Mouse (Mus musculus) cerebellum, adult (tissue): ENCODE measurements at regions not wholly inside any gene's neighbourhood (a gene's known extent, or its start where the extent isn't known, plus 50 kb on each side); places are given as distances from the start of the nearest gene placed in this dataset.

Source experiments
- ATAC-seq: cut with Nextera tagmentation; 2 replicates; pipeline ENCODE4 v1.9.2; 2017; ENCODE audit warnings: mild to moderate bottlenecking, moderate library complexity, mixed read lengths; ENCODE audit not compliant: insufficient number of reproducible peaks, low FRiP score, low TSS enrichment

DNA sequence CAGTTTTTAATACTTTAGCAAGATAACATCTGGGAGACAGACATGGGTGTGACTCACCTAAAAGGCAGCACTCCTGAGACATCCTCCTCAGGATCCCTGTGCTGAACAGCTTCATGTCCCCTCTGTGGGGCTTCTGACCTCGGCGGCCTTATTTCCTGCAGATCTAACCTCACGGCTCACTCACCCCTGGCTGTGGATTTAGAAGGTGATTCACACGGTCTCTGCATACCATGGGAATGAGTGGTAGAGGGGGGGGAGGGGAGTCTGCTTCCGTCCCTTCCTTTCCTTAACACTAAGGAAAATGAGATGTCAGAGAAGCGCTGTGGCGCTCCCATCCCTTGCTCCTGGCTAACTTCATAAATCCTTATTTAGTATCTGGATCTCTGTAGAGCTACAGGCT lies 123.1 kb upstream of the Klf14 start:
- ATAC-seq, result no peak

DNA sequence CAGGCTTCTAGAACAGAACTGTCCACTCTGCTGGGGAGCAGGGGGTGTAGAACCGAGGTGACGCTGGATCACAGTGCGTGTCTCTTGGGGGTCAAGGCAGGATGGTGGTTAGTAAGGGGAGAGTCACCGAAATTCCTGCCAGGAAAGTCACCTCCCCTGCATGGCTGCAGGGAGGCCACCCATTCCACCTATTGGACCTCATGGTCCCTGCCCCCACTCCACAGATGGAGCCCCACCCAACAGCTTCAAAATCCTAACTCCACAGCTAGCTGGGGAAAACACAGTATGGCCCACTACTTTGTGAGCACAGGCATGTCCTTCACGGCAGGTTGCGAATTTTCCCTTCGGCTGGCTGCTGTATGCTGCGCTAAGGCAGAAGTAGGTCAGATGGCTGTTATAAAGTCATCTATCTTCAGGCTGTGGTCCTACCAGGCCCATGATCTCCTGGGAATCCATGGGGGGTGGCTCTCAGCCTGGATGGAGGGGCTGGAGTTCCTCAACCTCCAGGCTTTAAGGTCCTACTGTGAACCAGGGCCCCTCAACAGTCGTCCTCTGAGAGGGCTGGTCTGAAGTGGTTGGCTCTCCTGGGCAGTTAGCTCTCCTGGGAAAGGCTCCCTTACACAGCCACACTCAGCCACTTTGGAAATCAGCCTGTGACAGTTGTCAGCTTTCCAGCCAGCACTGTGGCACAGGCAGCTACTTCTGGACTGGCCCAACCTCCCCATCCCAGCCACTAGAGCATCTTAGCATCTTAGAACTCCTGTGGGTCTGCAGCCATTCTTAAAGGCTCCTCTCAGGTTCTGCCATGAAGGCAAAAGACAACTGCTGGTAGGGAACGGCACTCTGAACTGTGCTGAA lies 124.0 kb upstream of the Klf14 start:
- peak; percentile 32; the same call in 1 of the 2 replicates for ATAC-seq

DNA sequence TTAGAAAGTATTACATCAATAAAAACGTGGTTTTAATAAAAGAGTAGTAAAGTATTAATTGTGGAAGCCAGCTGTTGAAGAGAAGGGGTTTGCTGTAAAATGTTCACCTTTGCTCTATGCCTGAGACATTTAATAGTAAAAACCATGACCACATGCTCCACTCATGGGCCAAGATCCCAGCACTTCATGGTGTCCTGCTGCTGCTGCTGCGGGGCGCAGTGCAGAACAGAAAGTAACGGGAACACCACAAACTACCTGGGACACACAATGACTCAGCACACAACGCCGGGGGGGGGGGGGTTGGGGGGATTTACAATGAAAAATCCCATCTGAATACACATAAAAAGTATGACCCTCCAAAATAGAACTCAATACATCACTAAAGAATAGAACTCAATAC lies 124.8 kb upstream of the Klf14 start:
- ATAC-seq, result no peak

DNA sequence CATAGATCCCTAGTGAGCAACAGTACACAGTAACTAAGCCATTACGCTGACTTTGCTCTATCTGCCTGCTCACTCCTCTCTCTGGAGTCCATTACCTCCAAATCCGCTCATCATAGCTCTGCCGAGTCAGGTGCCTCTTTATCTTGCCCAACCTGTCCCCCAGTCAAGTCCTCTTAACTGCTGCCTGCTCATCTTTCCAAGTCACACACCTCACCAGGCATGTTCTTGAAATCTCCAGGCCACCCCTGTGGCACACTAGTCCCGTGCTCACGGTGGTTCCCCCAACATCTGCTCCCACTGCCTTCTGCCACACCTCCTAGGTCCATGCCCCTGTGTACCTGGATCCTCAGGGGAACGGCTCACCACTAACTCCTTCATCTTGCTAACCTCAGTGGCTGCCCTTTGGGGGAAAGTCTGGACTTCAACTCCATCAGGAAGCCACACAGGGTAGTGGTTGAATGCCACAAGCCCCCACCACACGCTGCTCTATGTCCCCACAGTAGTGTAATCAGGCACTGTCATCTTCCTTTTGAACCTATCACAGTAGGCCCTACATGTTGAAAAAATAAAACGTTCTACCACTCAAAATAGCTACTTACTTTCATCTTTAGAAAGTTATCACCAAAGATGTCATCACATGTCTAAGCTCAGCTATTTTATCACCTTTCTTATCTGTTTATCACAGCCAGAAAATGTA lies 126.3 kb upstream of the Klf14 start:
- ATAC-seq, result no peak

DNA sequence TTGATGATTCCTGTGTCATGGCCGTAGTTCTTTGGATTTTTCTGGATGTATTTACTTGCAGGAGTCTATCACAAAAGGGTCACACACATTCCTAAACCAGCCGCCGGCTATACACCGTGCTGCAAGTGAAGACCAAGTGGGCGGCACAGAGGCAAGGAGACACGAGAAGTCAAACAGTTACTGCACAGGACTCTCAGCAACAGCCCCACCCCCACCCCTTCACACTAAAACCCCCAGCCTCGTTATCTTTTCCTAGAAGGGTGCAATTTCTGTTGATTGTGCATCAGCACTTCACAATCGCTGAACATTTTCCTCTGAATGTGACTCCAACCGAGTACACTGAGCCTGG lies 126.9 kb upstream of the Klf14 start:
- no peak for ATAC-seq

DNA sequence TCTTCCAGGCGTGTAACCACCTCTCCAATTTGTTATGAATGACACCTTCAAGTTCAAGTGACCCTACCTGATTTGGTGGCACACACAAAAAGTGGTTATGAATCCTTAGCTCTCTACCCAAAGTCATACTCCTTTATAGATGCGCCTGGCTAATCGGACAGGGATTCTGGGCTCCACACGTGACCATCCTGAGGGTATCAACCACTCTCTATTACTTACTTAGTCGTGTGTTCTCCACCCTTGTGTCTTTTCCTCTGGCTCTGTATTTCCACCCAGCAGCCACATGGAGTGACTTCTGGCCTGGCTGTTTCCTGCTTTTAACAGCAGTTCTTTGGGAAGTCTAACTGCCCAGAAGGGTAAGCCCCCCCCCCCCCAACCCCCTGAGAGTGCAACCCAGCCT lies 127.4 kb upstream of the Klf14 start:
- ATAC-seq, result no peak

DNA sequence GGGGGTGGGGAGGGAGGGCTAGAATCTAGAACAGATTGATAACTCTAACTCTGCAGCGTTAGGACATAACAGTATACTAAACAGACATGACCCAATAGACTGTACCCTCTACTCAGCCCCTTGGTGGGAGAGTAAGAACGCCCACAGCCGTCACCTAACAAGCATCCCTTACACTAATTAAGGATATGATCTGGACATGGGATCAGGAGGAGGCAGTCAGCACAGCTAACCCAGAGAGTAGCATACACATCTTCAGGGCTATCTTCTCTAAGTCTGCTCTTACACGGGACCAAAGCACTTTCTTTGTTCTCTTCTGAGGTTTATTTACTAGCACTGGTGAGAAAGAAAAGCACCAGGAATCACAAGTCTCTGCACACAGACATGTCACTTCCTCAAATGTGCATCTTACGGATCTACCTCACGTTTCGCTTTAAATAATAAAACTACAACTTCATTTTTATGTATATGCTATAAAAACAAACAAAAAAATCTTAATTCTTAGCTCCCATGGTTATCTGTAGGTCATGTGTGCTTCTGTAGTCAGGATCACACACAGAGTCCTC lies 128.0 kb upstream of the Klf14 start:
- no peak for ATAC-seq

DNA sequence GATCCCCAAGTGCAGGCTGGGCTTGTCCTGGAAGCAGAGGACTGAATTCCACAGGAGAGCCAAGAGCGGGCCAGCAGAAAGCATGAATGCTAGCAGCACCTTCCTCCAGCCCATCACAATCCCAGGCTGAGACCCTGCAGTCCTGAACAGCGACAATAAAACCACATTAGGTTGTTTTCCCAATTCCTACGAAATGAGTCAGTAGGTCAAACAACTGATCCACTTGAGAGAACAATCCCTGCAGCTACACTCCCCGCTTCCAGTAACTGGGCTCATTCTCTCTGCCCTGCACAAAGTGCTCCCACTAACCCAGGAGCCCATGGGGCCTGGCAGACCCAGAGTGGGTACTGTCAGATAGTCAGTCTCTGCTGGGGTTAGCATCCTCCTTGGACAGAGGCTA lies 128.6 kb upstream of the Klf14 start:
- no peak for ATAC-seq

DNA sequence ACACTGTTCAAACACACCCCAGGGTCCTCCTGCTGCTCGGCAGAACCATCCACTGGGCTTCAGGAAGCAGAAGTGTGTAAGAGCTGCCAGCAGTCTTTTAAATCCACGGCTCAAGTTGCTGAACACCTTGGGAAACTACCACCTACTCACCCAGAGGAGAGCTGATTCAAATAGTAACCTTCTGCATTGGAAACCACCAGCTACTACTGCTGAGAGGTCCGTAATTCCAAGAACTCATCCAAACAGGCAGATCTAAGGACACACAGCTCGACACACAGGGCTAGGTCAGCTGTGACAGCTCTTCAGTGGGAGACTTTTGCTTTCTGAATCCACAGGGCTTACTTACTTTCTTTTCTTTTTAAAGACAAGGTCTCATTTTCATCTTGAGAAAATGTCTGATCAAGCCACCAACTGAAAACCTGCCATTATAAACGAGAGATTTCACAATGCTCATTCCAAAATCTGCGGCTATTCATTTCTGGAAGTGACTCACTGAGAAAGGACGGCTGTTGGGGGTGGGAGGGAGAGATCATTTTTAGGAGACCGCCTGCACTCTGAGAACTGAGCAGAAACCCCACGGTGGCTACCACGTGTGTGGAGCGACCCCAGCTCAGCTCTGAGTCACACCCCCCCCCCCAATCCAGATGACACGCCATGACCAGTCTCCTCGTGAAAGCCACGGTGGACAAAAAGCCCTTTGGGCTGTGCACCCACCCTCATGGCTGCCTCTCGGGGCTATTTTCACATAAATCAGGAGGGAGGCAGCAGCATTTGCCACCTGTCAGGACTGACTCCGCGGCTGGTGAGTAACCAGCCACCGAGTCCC lies 129.5 kb upstream of the Klf14 start:
- ATAC-seq, result no peak

DNA sequence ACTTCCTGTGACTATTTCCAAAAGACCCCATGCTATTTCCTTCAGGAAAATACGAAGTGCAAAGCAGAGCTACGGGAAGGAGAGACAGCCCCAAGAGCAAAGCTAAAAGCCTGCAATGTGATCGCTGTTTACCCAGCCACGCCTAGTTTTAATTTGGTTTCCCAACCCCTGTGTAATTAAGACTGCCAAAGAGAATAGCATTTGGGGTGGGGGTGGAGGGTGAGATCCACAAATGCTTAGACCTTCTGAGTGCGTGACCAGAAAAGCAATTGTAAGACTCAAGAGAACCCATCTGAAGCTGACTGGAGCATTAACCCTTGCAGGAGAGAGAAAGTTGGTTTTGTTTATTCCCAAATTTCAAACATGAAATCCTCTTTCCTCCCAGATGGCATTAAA lies 130.1 kb upstream of the Klf14 start:
- no peak for ATAC-seq

DNA sequence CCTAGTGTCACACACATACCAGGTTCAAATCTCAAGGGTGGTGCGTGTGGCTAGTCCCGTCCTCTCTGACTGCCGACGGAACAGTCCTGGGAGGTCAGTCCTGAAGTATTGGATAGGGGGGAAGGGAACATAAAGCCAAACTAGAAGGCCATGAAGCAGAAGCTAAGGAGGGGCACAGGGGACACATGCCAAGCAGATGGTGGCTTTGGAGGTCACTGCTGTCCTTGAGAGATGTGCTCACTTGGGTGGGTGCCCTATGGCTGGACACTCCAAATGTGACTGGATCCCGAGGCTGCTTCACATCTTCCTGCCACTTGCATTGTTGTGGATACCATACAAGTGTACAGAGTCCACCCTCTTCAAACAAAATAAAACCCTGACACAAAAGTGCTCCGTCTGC lies 131.4 kb upstream of the Klf14 start:
- ATAC-seq, result no peak

DNA sequence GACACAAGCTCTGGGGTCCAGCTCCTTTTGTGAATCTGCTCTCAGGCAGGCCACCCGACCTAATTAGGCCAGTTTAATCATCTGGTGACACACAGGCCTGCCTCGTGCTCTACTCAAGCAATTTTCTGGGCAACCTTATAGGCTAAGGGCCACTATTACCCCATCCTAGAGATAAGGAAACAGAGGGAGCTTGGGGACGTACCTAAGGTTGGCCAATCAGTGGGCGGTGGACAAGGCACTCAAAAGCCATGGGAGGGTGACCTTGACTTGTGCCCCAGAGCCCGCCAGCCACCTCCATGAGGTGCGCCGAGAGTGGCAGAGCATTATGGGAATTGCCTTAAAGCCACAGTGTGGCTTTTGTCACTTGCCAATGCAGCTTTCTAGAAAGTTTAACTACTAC lies 131.9 kb upstream of the Klf14 start:
- no peak for ATAC-seq

DNA sequence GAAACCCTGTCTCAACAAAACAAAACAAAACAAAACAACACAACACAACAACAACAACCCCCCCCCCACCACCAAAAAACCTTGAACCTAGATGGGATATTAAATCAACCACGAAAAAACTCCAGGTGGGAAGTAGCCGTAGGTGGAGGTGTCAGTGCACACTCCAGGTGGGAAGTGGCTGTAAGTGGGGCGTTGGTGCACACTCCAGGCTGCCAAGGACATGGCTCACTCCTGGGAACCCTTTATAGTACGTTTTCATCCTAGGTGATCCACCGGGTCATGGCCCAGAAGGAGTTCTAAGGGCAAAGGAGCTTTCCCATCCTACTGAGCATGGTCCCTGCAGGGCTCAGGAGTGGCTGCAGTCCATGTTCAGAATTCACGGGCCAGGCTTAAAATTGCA lies 133.4 kb upstream of the Klf14 start:
- ATAC-seq, result no peak

DNA sequence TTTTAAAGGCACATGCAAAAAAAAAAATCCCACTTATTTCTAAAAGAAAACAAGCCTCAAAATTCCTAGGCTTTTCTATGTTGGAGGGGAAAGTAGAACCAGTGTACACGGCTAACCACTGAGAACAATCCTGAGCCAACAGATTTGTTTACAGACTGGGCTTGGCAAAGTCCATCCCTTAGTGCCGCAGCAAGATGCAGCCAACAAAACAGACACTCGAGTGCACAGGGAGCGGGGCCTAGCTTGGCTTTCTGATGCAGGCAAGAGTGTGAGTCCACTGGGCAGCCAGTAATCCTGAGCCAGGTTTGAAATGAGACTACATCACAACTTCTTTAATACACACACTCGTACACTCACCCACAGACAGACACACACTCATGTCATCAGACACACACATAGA lies 133.9 kb upstream of the Klf14 start:
- ATAC-seq, result peak; percentile 71

DNA sequence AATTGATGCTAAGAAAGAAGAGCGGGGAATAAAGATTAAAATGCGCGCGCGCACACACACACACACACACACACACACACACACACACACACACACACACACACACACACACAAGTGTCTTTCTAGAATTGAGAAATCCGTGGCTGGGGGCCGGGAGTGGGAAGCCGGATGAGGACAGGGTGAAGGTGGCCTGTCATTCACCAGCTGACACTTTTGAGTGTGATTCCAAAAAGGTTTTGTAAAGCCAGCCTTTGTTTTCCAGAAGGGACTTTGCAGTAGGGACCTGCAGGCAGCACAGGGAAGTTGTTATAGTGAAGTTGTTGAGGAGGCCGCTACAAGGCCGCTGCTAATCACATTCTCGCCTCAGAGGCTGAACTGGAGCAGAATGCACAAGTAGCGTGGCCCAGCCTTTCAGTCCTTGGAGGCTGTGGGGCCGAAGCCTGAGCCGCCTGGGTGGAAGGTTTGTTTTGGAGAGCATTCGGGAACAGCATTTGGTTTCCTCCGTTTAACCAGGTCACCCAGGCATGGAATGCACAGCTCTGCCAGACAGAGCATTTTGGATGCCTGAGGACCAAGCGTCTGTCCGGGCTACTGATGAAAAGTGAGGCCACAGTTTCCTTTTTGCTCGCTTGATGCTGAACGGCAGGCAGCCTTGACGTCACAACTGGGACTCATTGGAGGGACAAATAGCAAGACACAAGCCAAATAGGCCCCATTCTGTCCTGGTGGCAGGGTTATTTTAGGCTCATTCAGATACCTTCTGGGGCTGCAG lies 137.3 kb upstream of the Klf14 start:
- ATAC-seq, result peak; percentile 79

DNA sequence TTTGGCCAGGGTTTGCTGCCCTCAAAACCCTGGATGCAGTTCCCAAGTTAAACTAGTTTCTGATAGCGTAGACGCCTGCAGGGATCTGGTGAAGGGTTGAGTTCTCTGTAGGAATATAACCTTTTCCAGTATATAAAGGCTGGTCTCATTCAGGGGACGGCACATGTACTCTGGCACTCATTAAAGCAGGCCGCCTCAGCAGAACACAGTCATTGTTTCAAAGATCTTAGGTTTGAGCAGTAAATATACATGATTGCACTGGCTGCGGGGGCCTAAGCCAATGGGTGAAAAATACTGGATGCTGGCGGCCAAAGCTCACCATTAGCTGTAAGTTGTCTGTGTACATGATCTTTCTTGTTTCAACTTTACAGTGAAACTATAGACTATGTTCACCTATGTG lies 137.9 kb upstream of the Klf14 start:
- no peak for ATAC-seq

DNA sequence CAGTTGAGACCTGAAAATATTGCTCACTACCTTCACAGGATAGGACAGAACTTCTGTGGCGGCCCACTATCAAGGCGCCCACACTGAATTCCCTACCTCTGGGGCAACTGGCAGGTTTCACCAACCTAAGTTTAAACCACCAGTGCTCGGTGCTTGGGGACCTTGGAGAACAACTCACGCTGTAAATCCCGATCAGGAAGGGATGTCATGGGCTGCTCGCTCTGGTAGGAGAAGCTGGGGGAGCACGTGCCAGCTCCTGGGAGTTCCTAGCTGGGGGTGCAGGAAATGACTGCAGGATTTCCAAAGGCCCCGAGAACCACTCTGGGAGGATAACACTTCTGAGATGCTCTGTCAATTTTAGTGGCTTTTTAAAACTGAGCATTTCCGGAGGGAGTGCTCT lies 138.4 kb upstream of the Klf14 start:
- no peak for ATAC-seq

DNA sequence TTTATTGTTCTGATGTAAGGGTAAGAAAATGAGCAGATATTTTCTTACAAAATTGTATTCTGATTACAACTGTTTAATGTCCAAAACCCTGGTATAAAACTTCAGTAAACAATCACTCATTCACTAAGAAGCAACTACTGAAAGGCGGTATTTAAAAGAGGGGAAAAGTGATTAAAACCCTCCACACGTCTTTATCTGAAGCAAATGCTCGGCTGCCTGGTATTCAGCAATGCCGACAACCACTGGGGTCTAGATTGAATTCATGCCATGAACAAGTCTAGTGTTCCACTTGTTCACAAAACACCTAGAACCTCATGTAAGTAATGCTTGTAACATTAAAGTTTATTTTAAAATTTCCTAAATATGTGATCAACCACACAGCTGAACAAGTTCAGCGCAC lies 139.2 kb upstream of the Klf14 start:
- ATAC-seq, result no peak

DNA sequence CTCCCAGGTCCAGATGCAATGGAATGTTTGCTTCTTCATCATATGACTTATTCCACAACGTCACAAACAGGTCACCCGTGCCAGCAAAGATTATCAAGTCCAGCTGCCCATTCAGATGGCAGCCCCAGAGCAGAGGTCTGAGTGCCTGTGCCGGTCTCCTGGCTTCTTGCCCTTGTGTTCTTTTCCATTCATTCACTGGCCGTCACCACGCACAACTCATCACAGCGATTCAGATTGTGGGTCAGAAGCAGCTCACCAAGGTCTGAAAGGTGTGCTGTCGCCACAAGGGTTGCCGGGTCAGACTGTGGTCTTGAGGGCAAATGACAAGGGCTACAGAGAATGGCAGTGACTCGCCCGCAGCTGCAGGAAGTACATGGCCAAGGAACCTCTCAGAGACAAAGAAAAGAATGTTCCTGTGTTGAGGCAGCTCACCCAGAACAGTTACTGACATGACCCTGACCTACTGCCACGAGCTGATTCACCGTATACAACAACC lies 141.3 kb upstream of the Klf14 start:
- ATAC-seq, result no peak

DNA sequence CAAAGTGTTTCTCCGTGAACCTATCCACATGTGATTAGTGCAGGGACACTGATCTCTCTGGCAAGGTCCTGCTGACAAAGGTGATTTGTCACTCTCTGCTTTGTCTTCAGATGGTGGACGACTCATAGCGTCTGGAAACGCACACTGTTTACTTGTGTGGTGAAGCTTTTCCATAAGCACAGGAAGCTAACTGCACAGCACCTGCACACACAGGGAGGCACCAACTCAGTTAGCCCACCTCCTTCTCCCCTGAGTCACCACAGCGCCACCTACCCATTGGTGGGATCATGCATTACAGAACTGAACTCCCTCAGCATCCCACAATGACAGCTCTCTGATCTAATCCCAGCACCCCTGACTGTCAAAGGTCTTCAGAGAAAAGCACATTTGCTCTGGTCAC lies 141.9 kb upstream of the Klf14 start:
- ATAC-seq, result no peak
